Mouse (Mus musculus) embryonic facial prominence, embryonic 11.5 days (tissue): Measurements from ENCODE around the gene Mier1. TPM values are rescaled to one million over a fixed set of nuclear protein-coding genes. Genes with fewer than 3 reads are reported as not detected.

Experiments used
- polyA plus RNA-seq: library from polyadenylated mRNA; unstranded; fragments of >200 nt; fragmentation: Nextera tagmentation; extraction: Ambion mirVana; gene quantifications from 2 replicates; pipeline ENCODE4 v1.2.1, GENCODE M21; 2014

Gene Mier1
- polyA plus RNA-seq, 1 experiment from 2014 or later, result 40.5 TPM

Other genes with a start within 250 kb of the Mier1 start
- gene Tctex1d1, start 135.8 kb upstream of the Mier1 start, polyA plus RNA-seq, result 1.1 and 2.2 TPM in 2 replicates
- 0.32 TPM in 1 of 2 replicates, not detected in the other for gene Insl5, start 87.5 kb upstream of the Mier1 start, polyA plus RNA-seq
- 4.5 and 5.6 TPM in 2 replicates for gene Wdr78, start 165 bp downstream of the Mier1 start, polyA plus RNA-seq
- gene Slc35d1, start 100.8 kb downstream of the Mier1 start, polyA plus RNA-seq, result 12.5 and 12.6 TPM in 2 replicates
- not detected in 2 replicates for gene 4921539E11Rik, start 176.5 kb downstream of the Mier1 start, polyA plus RNA-seq
- gene Oma1, start 199.4 kb downstream of the Mier1 start, polyA plus RNA-seq, result 18.8 and 18.9 TPM in 2 replicates